ENCODE assay signal across 22 mouse cellular contexts in the genomic region with DNA sequence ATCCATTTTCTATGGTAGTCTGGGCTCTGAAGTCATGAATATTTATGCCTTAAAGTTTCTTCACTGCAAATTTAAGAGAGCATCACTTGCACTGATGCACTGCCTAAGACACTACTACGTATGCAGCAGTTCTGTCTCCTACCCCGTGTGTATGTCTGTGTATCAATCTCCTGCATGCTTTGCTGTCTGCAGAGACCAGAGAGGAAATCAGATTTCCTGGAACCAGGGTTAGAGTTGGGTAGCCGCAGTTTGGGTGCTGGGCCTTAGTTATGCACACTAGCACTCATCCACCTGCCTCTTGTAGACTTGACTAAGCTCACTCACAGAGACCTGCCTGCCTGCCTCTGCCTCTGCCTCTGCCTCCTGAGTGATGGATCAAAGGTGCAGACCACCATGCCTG.
"Had no signal": no experiment of that assay in that cellular context is flagged by ENCODE, and none has a peak within 500 bp of the region (broad histone marks: within the 10 kb centered on the region; RNA-seq: fewer than 3 reads in every experiment).

No protein-coding gene starts in this region.

- H3K27me3 ChIP-seq: kidney, embryonic 15.5 days; limb, embryonic 13.5 days; liver, embryonic 12.5 days; liver, embryonic 15.5 days; neural tube, embryonic 13.5 days had no signal

- H3K9me3 ChIP-seq: kidney, embryonic 15.5 days; limb, embryonic 10.5 days; limb, embryonic 13.5 days; liver, embryonic 12.5 days; liver, embryonic 15.5 days; neural tube, embryonic 13.5 days had no signal

- H3K4me2 ChIP-seq: kidney, embryonic 15.5 days; limb, embryonic 13.5 days; liver, embryonic 12.5 days; liver, embryonic 15.5 days; midbrain, embryonic 11.5 days; neural tube, embryonic 13.5 days had no signal

- H3K36me3 ChIP-seq: limb, embryonic 13.5 days; liver, embryonic 12.5 days; liver, embryonic 15.5 days; neural tube, embryonic 13.5 days had no signal

- H3K27ac ChIP-seq: kidney, embryonic 15.5 days; layer of hippocampus, adult 2 months; limb, embryonic 10.5 days; limb, embryonic 13.5 days; liver, embryonic 12.5 days; liver, embryonic 15.5 days; macrophage; neural tube, embryonic 13.5 days; stomach, postnatal 0 days had no signal

- ATAC-seq: liver, embryonic 12.5 days had no signal

- H3K4me3 ChIP-seq: kidney, embryonic 15.5 days; layer of hippocampus, adult 2 months; limb, embryonic 10.5 days; limb, embryonic 13.5 days; liver, embryonic 12.5 days; liver, embryonic 15.5 days; neural tube, embryonic 13.5 days had no signal

- H3K9ac ChIP-seq: kidney, embryonic 15.5 days; limb, embryonic 13.5 days; liver, embryonic 12.5 days; liver, embryonic 15.5 days; neural tube, embryonic 13.5 days had no signal

- DNase-seq: kidney, adult 11 months; kidney, adult 8-10 months; kidney, postnatal 10 days; layer of hippocampus, adult 9-11 months; liver; lung, adult 2 months; midbrain, embryonic 14.5 days; retina, postnatal 1 day; right cerebral cortex, postnatal 4 days; thymus, adult 2 months; thymus, postnatal 14 days; thymus, postnatal 4 days had no signal
